Mouse (Mus musculus) adrenal gland, adult 18-20 months (tissue): ENCODE results near the gene Arid3c. TPM values are rescaled to one million over a fixed set of nuclear protein-coding genes. Genes with fewer than 3 reads are reported as not detected.

Source experiments
- DNase-seq, 2 experiments: peaks; one replicate each; pipeline ENCODE4 v3.0.0; 2021 to 2022; ENCODE audit warnings: low spot score in 2 of 2
- total RNA-seq, 2 experiments: library from RNA; stranded (reverse); gene quantifications; 1 replicate in 1 of 2; 2 replicates in 1 of 2; pipeline ENCODE4 v1.2.3; 2021

Arid3c gene
- total RNA-seq, 2 experiments from 2014 or later: not detected

- DNase-seq: no peak
Observed at GRCm38 (mm10) chr4:41754797-41755337, 23.9 kb upstream of the Arid3c start, which contains the start of gene Galt. Gene Galt, plus strand, starts transcription at chr4:41755228.

- no peak for DNase-seq
Observed at GRCm38 (mm10) chr4:41745021-41745420, 14.1 kb upstream of the Arid3c start.

- DNase-seq: no peak
Observed at GRCm38 (mm10) chr4:41744131-41744530, 13.2 kb upstream of the Arid3c start.

- DNase-seq: peak; percentile 86 to 93
Observed at GRCm38 (mm10) chr4:41741158-41741560, 10.2 kb upstream of the Arid3c start.

GRCm38 (mm10) chr4:41740380-41741157 lies 9.6 kb upstream of the Arid3c start:
- DNase-seq: no peak

- no peak for DNase-seq
Observed at GRCm38 (mm10) chr4:41739260-41739659, 8.3 kb upstream of the Arid3c start.

GRCm38 (mm10) chr4:41738256-41738603 lies 7.3 kb upstream of the Arid3c start:
- DNase-seq: no peak

- peak; percentile 43 to 65 for DNase-seq
Observed at GRCm38 (mm10) chr4:41737602-41738255, 6.8 kb upstream of the Arid3c start.

- no peak for DNase-seq
Observed at GRCm38 (mm10) chr4:41726826-41727621, 3.9 kb downstream of the Arid3c start.

- DNase-seq: peak; percentile 73 to 77
Observed at GRCm38 (mm10) chr4:41722918-41723351, 8.0 kb downstream of the Arid3c start, which contains the start of gene Dctn3. Gene Dctn3, minus strand, starts transcription at chr4:41723170.

- DNase-seq: no peak
Observed at GRCm38 (mm10) chr4:41716834-41717233, 14.1 kb downstream of the Arid3c start.

GRCm38 (mm10) chr4:41715596-41715995 lies 15.3 kb downstream of the Arid3c start:
- no peak for DNase-seq

GRCm38 (mm10) chr4:41715082-41715481 lies 15.9 kb downstream of the Arid3c start:
- DNase-seq: no peak

- peak in 1 of 2 experiments; percentile 52 for DNase-seq
Observed at GRCm38 (mm10) chr4:41714276-41714675, 16.7 kb downstream of the Arid3c start.

- peak; percentile 84 to 85 for DNase-seq
Observed at GRCm38 (mm10) chr4:41713197-41714067, 17.5 kb downstream of the Arid3c start, which contains the start of gene Rpp25l. Gene Rpp25l, minus strand, starts transcription at chr4:41713534.

GRCm38 (mm10) chr4:41712421-41713196 lies 18.3 kb downstream of the Arid3c start:
- no peak for DNase-seq

GRCm38 (mm10) chr4:41711705-41712375 lies 19.1 kb downstream of the Arid3c start:
- DNase-seq: no peak

- DNase-seq: no peak
Observed at GRCm38 (mm10) chr4:41710229-41710628, 20.7 kb downstream of the Arid3c start.
